ENCODE assay signal across 8 mouse cellular contexts in the genomic region with DNA sequence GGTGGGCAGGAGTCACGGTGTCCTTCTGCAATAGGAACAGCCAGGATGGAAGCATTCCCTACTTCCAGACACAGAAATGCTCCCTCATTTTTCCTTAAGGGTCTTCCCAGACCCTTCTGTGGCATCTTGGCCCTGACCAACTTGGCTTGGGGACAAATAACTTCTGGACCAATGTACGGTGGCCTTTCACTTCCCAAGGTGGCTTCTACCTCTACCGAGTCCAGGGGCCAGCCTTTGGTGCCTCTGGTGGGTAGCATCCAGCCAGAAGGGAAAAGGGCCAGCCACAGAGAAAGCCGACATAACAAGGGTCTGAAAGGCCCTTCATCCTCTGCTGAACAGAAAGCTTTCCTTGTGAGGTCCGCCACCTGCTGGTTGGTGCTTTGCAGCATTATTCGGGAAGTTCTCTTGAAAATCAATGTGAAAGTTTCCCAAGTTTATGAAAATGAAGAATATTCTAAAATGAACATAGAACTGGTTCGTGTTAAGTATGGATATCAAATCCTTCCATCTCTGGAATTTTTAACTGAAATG. TPM values are rescaled to one million over a fixed set of nuclear protein-coding genes. Genes with fewer than 3 reads are reported as not detected.
DNase-seq lines count a peak whose midpoint lies in the region; TF ChIP-seq lines count a peak whose summit lies in the region.
"Had no signal": no experiment of that assay in that cellular context is flagged by ENCODE, and none has a peak within 500 bp of the region (broad histone marks: within the 10 kb centered on the region; RNA-seq: fewer than 3 reads in every experiment).

No protein-coding gene starts in this region.

- H3K4me3 ChIP-seq in cortical plate, adult 2 months (ENCODE audit: insufficient read depth, low read length), result no peak overlapping the region
- H3K4me3 ChIP-seq: stomach, embryonic 15.5 days had no signal

- no peak for TF ChIP-seq POLR2A in cortical plate, adult 2 months (IDR thresholded peaks at IDR 0.05; ENCODE audit: extremely low read depth, insufficient read depth, low read length)

- no peak overlapping the region for H3K27ac ChIP-seq in cortical plate, adult 2 months (ENCODE audit: insufficient read depth, low read length)
- H3K27ac ChIP-seq: stomach, embryonic 15.5 days had no signal

- peak; percentile 69 for DNase-seq in CD4-positive helper T cell, adult 2 months (ENCODE audit: low read depth, low spot score)
- peak; percentile 91 for DNase-seq in NIH3T3 (ENCODE audit: low read depth)
- peak; percentile 17 to 72 for DNase-seq in heart, adult 9 months (ENCODE audit: low spot score in 2 of 2)
- DNase-seq in layer of hippocampus, adult 8-10 months (ENCODE audit: low spot score in 2 of 2), result peak; percentile 60 to 76
- DNase-seq in lung, postnatal 4 days, result peak; percentile 71 to 84
- peak; percentile 38 to 65 for DNase-seq in spleen, postnatal 14 days (ENCODE audit: low spot score in 2 of 2)

- 0 out of 2 replicates have a peak, but pooled peaks cover 1% of the 10 kb centered on the region for H3K4me1 ChIP-seq in cortical plate, adult 2 months (ENCODE audit: control insufficient read depth, insufficient read depth, low read length)

- peak; percentile 92 for TF ChIP-seq CTCF in cortical plate, adult 2 months (IDR thresholded peaks at IDR 0.05; ENCODE audit: extremely low read depth, insufficient read depth, low read length)

RNA-seq across cellular contexts. Expression of a gene that starts 3.1 kb away (rescaled TPM):
- 4.5 and 4.7 TPM in 2 replicates for polyA plus RNA-seq in cortical plate, adult 2 months (2012; rRNA removed)
- total RNA-seq in layer of hippocampus, adult 8-10 months (2022), result 10 to 100 TPM in 3 of 4 experiments, 1 to 10 TPM in 1; 9.8 to 11.6 (median 11.2) TPM

RNA-seq across cellular contexts. Expression of a gene that starts 42.4 kb away (rescaled TPM):
- polyA plus RNA-seq in cortical plate, adult 2 months (2012; rRNA removed), result 18.7 and 20.5 TPM in 2 replicates
- 10 to 100 TPM; 25.5 to 28.9 (median 27.8) TPM for total RNA-seq in layer of hippocampus, adult 8-10 months (2022)
